Mouse (Mus musculus): Measurements from ENCODE around the gene 1190007I07Rik.
"Not testable (repeated sequence)": the region's sequence is repeated elsewhere in the genome, so short reads cannot be mapped to it uniquely, and the experiment has no call there.

1190007I07Rik gene

GRCm38 (mm10) chr10:82629111-82629585, 6.1 kb upstream of the 1190007I07Rik start:
- DNase-seq (ENCODE audit: low spot score) = no peak

- DNase-seq (ENCODE audit: low spot score) = not testable (repeated sequence)
Observed at GRCm38 (mm10) chr10:82623553-82623932, 515 bp upstream of the 1190007I07Rik start.

- no peak for DNase-seq (ENCODE audit: low spot score)
Observed at GRCm38 (mm10) chr10:82622235-82622634, 793 bp downstream of the 1190007I07Rik start.

- DNase-seq (ENCODE audit: low spot score) = not testable (repeated sequence)
Observed at GRCm38 (mm10) chr10:82594421-82594820, 28.6 kb downstream of the 1190007I07Rik start.

- not testable (repeated sequence) for DNase-seq (ENCODE audit: low spot score)
Observed at GRCm38 (mm10) chr10:82589673-82590072, 33.4 kb downstream of the 1190007I07Rik start.

- not testable (repeated sequence) for DNase-seq (ENCODE audit: low spot score)
Observed at GRCm38 (mm10) chr10:82571091-82571490, 51.9 kb downstream of the 1190007I07Rik start.

Data from layer of hippocampus, adult 9-10 months (tissue).